Mouse (Mus musculus): ENCODE data around the gene Ptcd1. TPM values are rescaled to one million over a fixed set of nuclear protein-coding genes. Genes with fewer than 3 reads are reported as not detected.
A peak's percentile ranks its signal among the peaks of the same experiment; 100 is the strongest.
"Not testable (repeated sequence)": the region's sequence is repeated elsewhere in the genome, so short reads cannot be mapped to it uniquely, and the experiment has no call there.

Gene Ptcd1
- polyA plus RNA-seq, 1 experiment from 2014 or later, result 19.6 TPM

- WGBS, result under 1% methylated on average over 44 of the region's 53 CpGs
Observed at GRCm38 (mm10) chr5:145114071-145114605, 52.8 kb downstream of the Ptcd1 start, which contains the start of gene Arpc1b. TSS of gene Arpc1b (plus strand) at chr5:145114215.

GRCm38 (mm10) chr5:145113416-145113815, 53.5 kb downstream of the Ptcd1 start:
- Histone ChIP-seq H3K4me2 (ENCODE audit: low read length) (no peak overlapping the region), H3K4me3 (ENCODE audit: low read length) (no peak overlapping the region; the same call in 1 of the 2 replicates), H3K36me3 (ENCODE audit: control insufficient read depth, insufficient read depth, low read length) (peaks cover 15% of the 10 kb centered on the region), H3K27ac (ENCODE audit: low read depth, low read length) (no peak overlapping the region), H3K9ac (ENCODE audit: low read depth, low read length) (no peak overlapping the region), H3K9me3 (ENCODE audit: control insufficient read depth, low read length) (no peaks in the 10 kb centered on the region), H3K27me3 (replicated peaks; ENCODE audit: control insufficient read depth, insufficient read depth, low read length) (peaks cover 5% of the 10 kb centered on the region; the same call in 1 of the 2 replicates), H3K4me1 (ENCODE audit: control insufficient read depth, insufficient read depth, low read depth, low read length) (peaks cover 9% of the 10 kb centered on the region)
- no peak for ATAC-seq
- WGBS, result 50% methylated on average over 2 of the region's 2 CpGs

More at GRCm38 (mm10) chr5:145114071-145114605, 52.8 kb downstream of the Ptcd1 start, which contains the start of gene Arpc1b:
- Histone ChIP-seq H3K4me1 (ENCODE audit: control insufficient read depth, insufficient read depth, low read depth, low read length) (peaks cover 9% of the 10 kb centered on the region), H3K27me3 (replicated peaks; ENCODE audit: control insufficient read depth, insufficient read depth, low read length) (peaks cover 5% of the 10 kb centered on the region; the same call in 1 of the 2 replicates), H3K27ac (ENCODE audit: low read depth, low read length) (peak within 1 kb of the TSS; percentile 19; the same call in 1 of the 2 replicates), H3K36me3 (ENCODE audit: control insufficient read depth, insufficient read depth, low read length) (peaks cover 10% of the 10 kb centered on the region), H3K4me3 (ENCODE audit: low read length) (peak within 1 kb of the TSS; percentile 43), H3K4me2 (ENCODE audit: low read length) (peak within 1 kb of the TSS; percentile 59), H3K9ac (ENCODE audit: low read depth, low read length) (peak within 1 kb of the TSS; percentile 65), H3K9me3 (ENCODE audit: control insufficient read depth, low read length) (no peaks in the 10 kb centered on the region)
- peak; percentile 53 for ATAC-seq

GRCm38 (mm10) chr5:145112566-145112965, 54.3 kb downstream of the Ptcd1 start:
- 82% methylated on average over 8 of the region's 8 CpGs for WGBS
- no peak for ATAC-seq

GRCm38 (mm10) chr5:145110401-145110800, 56.5 kb downstream of the Ptcd1 start:
- Histone ChIP-seq H3K4me1 (ENCODE audit: control insufficient read depth, insufficient read depth, low read depth, low read length) (peaks cover 9% of the 10 kb centered on the region), H3K36me3 (ENCODE audit: control insufficient read depth, insufficient read depth, low read length) (peaks cover 37% of the 10 kb centered on the region), H3K27me3 (replicated peaks; ENCODE audit: control insufficient read depth, insufficient read depth, low read length) (peaks cover 5% of the 10 kb centered on the region; the same call in 1 of the 2 replicates), H3K9ac (ENCODE audit: low read depth, low read length) (no peak overlapping the region), H3K9me3 (ENCODE audit: control insufficient read depth, low read length) (no peaks in the 10 kb centered on the region), H3K27ac (ENCODE audit: low read depth, low read length) (no peak overlapping the region), H3K4me3 (ENCODE audit: low read length) (no peak overlapping the region), H3K4me2 (ENCODE audit: low read length) (no peak overlapping the region)
- 91% methylated on average over 6 of the region's 6 CpGs for WGBS
- no peak for ATAC-seq

More at GRCm38 (mm10) chr5:145112566-145112965, 54.3 kb downstream of the Ptcd1 start:
- H3K27me3 ChIP-seq (replicated peaks; ENCODE audit: control insufficient read depth, insufficient read depth, low read length), result peaks cover 5% of the 10 kb centered on the region; the same call in 1 of the 2 replicates
- H3K36me3 ChIP-seq (ENCODE audit: control insufficient read depth, insufficient read depth, low read length), result peaks cover 23% of the 10 kb centered on the region
- H3K4me2 ChIP-seq (ENCODE audit: low read length), result no peak overlapping the region
- H3K4me1 ChIP-seq (ENCODE audit: control insufficient read depth, insufficient read depth, low read depth, low read length), result peaks cover 9% of the 10 kb centered on the region
- no peak overlapping the region for H3K27ac ChIP-seq (ENCODE audit: low read depth, low read length)
- H3K9me3 ChIP-seq (ENCODE audit: control insufficient read depth, low read length), result no peaks in the 10 kb centered on the region
- no peak overlapping the region for H3K9ac ChIP-seq (ENCODE audit: low read depth, low read length)
- H3K4me3 ChIP-seq (ENCODE audit: low read length), result no peak overlapping the region

GRCm38 (mm10) chr5:145105694-145106275, 61.1 kb downstream of the Ptcd1 start:
- Histone ChIP-seq H3K4me1 (ENCODE audit: control insufficient read depth, insufficient read depth, low read depth, low read length) (no peaks in the 10 kb centered on the region), H3K4me3 (ENCODE audit: low read length) (no peak overlapping the region), H3K9me3 (ENCODE audit: control insufficient read depth, low read length) (no peaks in the 10 kb centered on the region), H3K27ac (ENCODE audit: low read depth, low read length) (no peak overlapping the region), H3K9ac (ENCODE audit: low read depth, low read length) (no peak overlapping the region), H3K36me3 (ENCODE audit: control insufficient read depth, insufficient read depth, low read length) (peaks cover 66% of the 10 kb centered on the region), H3K27me3 (replicated peaks; ENCODE audit: control insufficient read depth, insufficient read depth, low read length) (no peaks in the 10 kb centered on the region), H3K4me2 (ENCODE audit: low read length) (no peak overlapping the region)
- no peak for ATAC-seq
- 93% methylated on average over 9 of the region's 9 CpGs for WGBS

GRCm38 (mm10) chr5:145104328-145104727, 62.6 kb downstream of the Ptcd1 start:
- peak; percentile 58; the same call in 1 of the 2 replicates for ATAC-seq
- Histone ChIP-seq H3K4me1 (ENCODE audit: control insufficient read depth, insufficient read depth, low read depth, low read length) (no peaks in the 10 kb centered on the region), H3K9me3 (ENCODE audit: control insufficient read depth, low read length) (no peaks in the 10 kb centered on the region), H3K4me3 (ENCODE audit: low read length) (no peak overlapping the region), H3K4me2 (ENCODE audit: low read length) (no peak overlapping the region), H3K27me3 (replicated peaks; ENCODE audit: control insufficient read depth, insufficient read depth, low read length) (no peaks in the 10 kb centered on the region), H3K9ac (ENCODE audit: low read depth, low read length) (no peak overlapping the region), H3K27ac (ENCODE audit: low read depth, low read length) (no peak overlapping the region), H3K36me3 (ENCODE audit: control insufficient read depth, insufficient read depth, low read length) (peaks cover 56% of the 10 kb centered on the region)
- 78% methylated on average over 9 of the region's 9 CpGs for WGBS

- H3K36me3 ChIP-seq (ENCODE audit: control insufficient read depth, insufficient read depth, low read length), result peaks cover 54% of the 10 kb centered on the region
- no peaks in the 10 kb centered on the region for H3K27me3 ChIP-seq (replicated peaks; ENCODE audit: control insufficient read depth, insufficient read depth, low read length)
- H3K4me2 ChIP-seq (ENCODE audit: low read length), result no peak overlapping the region
- no peak for ATAC-seq
- H3K27ac ChIP-seq (ENCODE audit: low read depth, low read length), result no peak overlapping the region
- H3K9ac ChIP-seq (ENCODE audit: low read depth, low read length), result no peak overlapping the region
- no peak overlapping the region for H3K4me3 ChIP-seq (ENCODE audit: low read length)
- WGBS, result 95% methylated on average over 4 of the region's 4 CpGs
- no peaks in the 10 kb centered on the region for H3K9me3 ChIP-seq (ENCODE audit: control insufficient read depth, low read length)
- no peaks in the 10 kb centered on the region for H3K4me1 ChIP-seq (ENCODE audit: control insufficient read depth, insufficient read depth, low read depth, low read length)
Observed at GRCm38 (mm10) chr5:145102706-145103105, 64.2 kb downstream of the Ptcd1 start.

GRCm38 (mm10) chr5:145101451-145101850, 65.5 kb downstream of the Ptcd1 start:
- H3K4me2 ChIP-seq (ENCODE audit: low read length); ATAC-seq; H3K27me3 ChIP-seq (replicated peaks; ENCODE audit: control insufficient read depth, insufficient read depth, low read length); H3K9ac ChIP-seq (ENCODE audit: low read depth, low read length); H3K4me3 ChIP-seq (ENCODE audit: low read length); H3K9me3 ChIP-seq (ENCODE audit: control insufficient read depth, low read length); H3K4me1 ChIP-seq (ENCODE audit: control insufficient read depth, insufficient read depth, low read depth, low read length); H3K27ac ChIP-seq (ENCODE audit: low read depth, low read length): not testable (repeated sequence)
- 95% methylated on average over 11 of the region's 11 CpGs for WGBS
- H3K36me3 ChIP-seq (ENCODE audit: control insufficient read depth, insufficient read depth, low read length), result peaks cover 52% of the 10 kb centered on the region

GRCm38 (mm10) chr5:145100960-145101359, 65.9 kb downstream of the Ptcd1 start:
- no peak for ATAC-seq
- H3K27ac ChIP-seq (ENCODE audit: low read depth, low read length), result no peak overlapping the region
- H3K9ac ChIP-seq (ENCODE audit: low read depth, low read length), result no peak overlapping the region
- no peaks in the 10 kb centered on the region for H3K4me1 ChIP-seq (ENCODE audit: control insufficient read depth, insufficient read depth, low read depth, low read length)
- H3K9me3 ChIP-seq (ENCODE audit: control insufficient read depth, low read length), result no peaks in the 10 kb centered on the region
- no peak overlapping the region for H3K4me3 ChIP-seq (ENCODE audit: low read length)
- H3K36me3 ChIP-seq (ENCODE audit: control insufficient read depth, insufficient read depth, low read length), result peaks cover 52% of the 10 kb centered on the region
- H3K27me3 ChIP-seq (replicated peaks; ENCODE audit: control insufficient read depth, insufficient read depth, low read length), result no peaks in the 10 kb centered on the region
- 97% methylated on average over 9 of the region's 9 CpGs for WGBS
- H3K4me2 ChIP-seq (ENCODE audit: low read length), result no peak overlapping the region
